Mouse (Mus musculus) forebrain, embryonic 16.5 days (tissue): ENCODE data around the gene Abhd14b. TPM values are rescaled to one million over a fixed set of nuclear protein-coding genes. Genes with fewer than 3 reads are reported as not detected.

Experiments used
- ATAC-seq: fragments of 200-750 bp; cut with Nextera tagmentation; 2 replicates; pipeline ENCODE4 v1.8.0; 2017; ENCODE audit warnings: mild to moderate bottlenecking, moderate library complexity
- H3K27ac ChIP-seq: fragments of 300-500 bp; sonication (generic); 2 replicates; pipeline ENCODE4 v1.5.1; 2014; ENCODE audit warnings: low read length, control low read depth
- H3K27me3 ChIP-seq: fragments of 300-500 bp; sonication (generic); replicated peaks from 2 replicates; pipeline ENCODE4 v1.6.1; 2014; ENCODE audit warnings: low read length; ENCODE audit not compliant: control insufficient read depth, insufficient read depth
- H3K36me3 ChIP-seq: fragments of 300-500 bp; sonication (generic); 2 replicates; pipeline ENCODE4 v1.6.1; 2014; ENCODE audit not compliant: control insufficient read depth, insufficient read depth
- H3K4me1 ChIP-seq: fragments of 300-500 bp; sonication (generic); replicated peaks from 2 replicates; pipeline ENCODE4 v1.6.1; 2014; ENCODE audit warnings: low read length; ENCODE audit not compliant: control insufficient read depth, insufficient read depth
- H3K4me2 ChIP-seq: fragments of 300-500 bp; sonication (generic); 2 replicates; pipeline ENCODE4 v1.6.1; 2014; ENCODE audit warnings: mild to moderate bottlenecking, low read length, control low read depth
- H3K4me3 ChIP-seq: fragments of 300-500 bp; sonication (generic); replicated peaks from 2 replicates; pipeline ENCODE4 v1.5.1; 2014; ENCODE audit warnings: mild to moderate bottlenecking, low read length, control low read depth
- H3K9ac ChIP-seq: fragments of 300-500 bp; sonication (generic); replicated peaks from 2 replicates; pipeline ENCODE4 v1.6.1; 2014; ENCODE audit warnings: low read depth, low read length, control low read depth
- H3K9me3 ChIP-seq: fragments of 300-500 bp; sonication (generic); 2 replicates; pipeline ENCODE4 v1.6.1; 2016; ENCODE audit warnings: low read length; ENCODE audit not compliant: control insufficient read depth
- WGBS: fragments of 180-500 bp; shearing (Covaris S2); extraction: QIAGEN DNeasy Blood & Tissue Kit; methylation state at CpG from one replicate; pipeline ENCODE4 v1.1.7; 2014; 5-methylcytosine and 5-hydroxymethylcytosine counted together
- polyA plus RNA-seq: library from polyadenylated mRNA; unstranded; fragments of >200 nt; fragmentation: Nextera tagmentation; extraction: Ambion mirVana; gene quantifications from 2 replicates; pipeline ENCODE4 v1.2.1, GENCODE M21; 2015

Gene Abhd14b
- polyA plus RNA-seq, 1 experiment from 2014 or later, result 7.7 TPM

DNA sequence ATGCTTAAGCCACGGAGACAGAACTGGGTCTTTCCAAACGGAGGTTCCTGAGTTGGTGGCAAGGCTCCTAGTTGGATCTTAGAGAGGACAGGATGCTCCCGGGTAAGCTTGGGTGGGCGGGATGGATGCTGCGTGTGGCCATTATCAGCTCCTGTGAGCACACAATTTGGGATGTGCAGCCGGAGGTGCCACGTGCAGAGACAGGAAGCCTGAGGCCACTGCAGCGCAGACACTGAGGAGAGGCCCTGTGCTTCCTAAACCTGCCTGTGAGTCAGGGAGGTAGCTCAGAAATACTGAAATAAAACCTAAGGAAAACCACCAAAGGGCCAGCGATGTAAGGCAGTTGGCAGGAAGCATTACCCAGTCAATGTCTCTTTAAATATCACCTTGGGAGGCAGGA is 22.5 kb downstream of the Abhd14b start:
- Histone ChIP-seq H3K27ac (no peak overlapping the region), H3K36me3 (no peaks in the 10 kb centered on the region), H3K4me2 (no peak overlapping the region), H3K4me3 (no peak overlapping the region), H3K9me3 (no peaks in the 10 kb centered on the region), H3K9ac (no peak overlapping the region), H3K4me1 (peaks cover 16% of the 10 kb centered on the region), H3K27me3 (no peaks in the 10 kb centered on the region)
- WGBS, result 75% methylated on average over 9 of the region's 9 CpGs
- no peak for ATAC-seq

DNA sequence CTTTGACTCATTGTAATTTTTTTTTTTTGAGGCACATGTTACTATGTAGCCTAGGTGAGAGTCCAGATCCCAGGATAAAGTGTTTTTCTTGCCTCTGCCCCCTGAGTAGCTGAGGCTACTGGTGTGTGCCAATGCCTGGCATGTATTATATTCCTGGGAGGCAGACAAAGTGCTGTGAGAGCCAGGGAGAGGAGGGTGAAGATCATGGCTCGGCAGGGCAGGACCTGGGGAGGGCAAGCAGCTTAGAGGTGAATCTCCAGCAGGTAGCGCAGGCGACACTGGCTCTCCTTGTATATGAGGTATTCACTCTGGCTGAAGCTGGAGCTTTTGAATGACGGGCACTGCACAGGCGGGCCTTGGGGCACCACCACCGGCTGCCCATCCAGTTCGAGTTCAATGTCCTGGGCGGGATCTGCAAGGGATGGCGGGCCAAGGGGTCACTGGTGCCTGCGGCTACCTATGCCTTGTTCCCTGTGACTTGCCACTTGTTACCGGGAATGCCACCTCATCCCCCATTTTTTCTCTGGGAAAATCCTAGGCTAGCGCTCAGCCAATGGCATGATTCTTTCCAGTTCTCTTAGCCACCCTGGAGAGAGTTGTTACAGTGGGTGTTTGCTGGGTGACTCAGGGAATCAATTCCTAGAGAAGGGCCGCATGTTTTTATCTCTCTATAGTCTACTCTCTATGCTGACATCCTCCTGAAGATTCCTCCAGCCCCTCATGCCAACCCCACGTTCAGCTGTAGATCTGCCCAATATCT is 23.9 kb downstream of the Abhd14b start:
- WGBS, result 59% methylated on average over 14 of the region's 14 CpGs

GRCm38 (mm10) chr9:106471892-106472291 is 24.6 kb downstream of the Abhd14b start:
- Histone ChIP-seq H3K36me3 (no peaks in the 10 kb centered on the region), H3K4me3 (no peak overlapping the region), H3K9ac (no peak overlapping the region), H3K27me3 (no peaks in the 10 kb centered on the region), H3K27ac (no peak overlapping the region), H3K4me1 (peaks cover 8% of the 10 kb centered on the region; the same call in 1 of the 2 replicates), H3K9me3 (no peaks in the 10 kb centered on the region), H3K4me2 (no peak overlapping the region)
- 10% methylated on average over 5 of the region's 5 CpGs for WGBS
- no peak for ATAC-seq

More for the DNA sequence above, 23.9 kb downstream of the Abhd14b start:
- Histone ChIP-seq H3K9ac (no peak overlapping the region), H3K36me3 (no peaks in the 10 kb centered on the region), H3K27me3 (no peaks in the 10 kb centered on the region), H3K27ac (no peak overlapping the region), H3K9me3 (no peaks in the 10 kb centered on the region), H3K4me3 (no peak overlapping the region), H3K4me2 (no peak overlapping the region), H3K4me1 (0 out of 2 replicates have a peak, but pooled peaks cover 3% of the 10 kb centered on the region)
- no peak for ATAC-seq

DNA sequence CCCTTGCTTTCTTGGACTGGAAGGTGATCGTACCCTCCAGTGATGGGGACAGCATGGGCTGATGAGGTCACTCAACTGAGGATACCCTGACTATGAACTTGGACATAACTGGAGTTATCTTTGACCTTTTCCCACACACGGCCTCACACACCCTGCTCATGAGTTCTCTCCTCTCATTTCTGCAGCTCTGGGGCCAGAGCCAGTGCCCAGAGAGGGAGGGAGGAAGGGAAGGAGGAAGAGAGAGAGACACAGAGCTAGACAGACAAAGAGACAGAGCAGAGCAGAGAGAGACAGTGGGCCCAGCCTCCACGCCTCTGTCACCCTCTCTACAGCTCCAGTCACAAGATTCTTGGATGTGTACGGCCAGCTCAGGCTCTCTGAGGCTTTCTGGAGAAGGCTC is 25.1 kb downstream of the Abhd14b start:
- Histone ChIP-seq H3K27me3 (no peaks in the 10 kb centered on the region), H3K4me1 (peaks cover 8% of the 10 kb centered on the region; the same call in 1 of the 2 replicates), H3K9me3 (no peaks in the 10 kb centered on the region), H3K27ac (no peak overlapping the region), H3K4me3 (no peak overlapping the region), H3K36me3 (no peaks in the 10 kb centered on the region), H3K9ac (no peak overlapping the region), H3K4me2 (no peak overlapping the region)
- no peak for ATAC-seq
- WGBS, result 64% methylated on average over 4 of the region's 4 CpGs

GRCm38 (mm10) chr9:106473081-106473752 is 26.0 kb downstream of the Abhd14b start:
- no peak overlapping the region for H3K9ac ChIP-seq
- no peak overlapping the region for H3K4me2 ChIP-seq
- H3K27me3 ChIP-seq, result no peaks in the 10 kb centered on the region
- H3K36me3 ChIP-seq, result no peaks in the 10 kb centered on the region
- ATAC-seq, result no peak
- no peak overlapping the region for H3K27ac ChIP-seq
- H3K4me3 ChIP-seq, result no peak overlapping the region
- peaks cover 15% of the 10 kb centered on the region for H3K4me1 ChIP-seq
- WGBS, result 90% methylated on average over 16 of the region's 16 CpGs
- no peaks in the 10 kb centered on the region for H3K9me3 ChIP-seq

- Histone ChIP-seq H3K36me3 (no peaks in the 10 kb centered on the region), H3K9ac (no peak overlapping the region)
These were observed 26.5 kb downstream of the Abhd14b start for GRCm38 (mm10) chr9:106473753-106474105.

GRCm38 (mm10) chr9:106474456-106474855 is 27.2 kb downstream of the Abhd14b start:
- 3% methylated on average over 6 of the region's 6 CpGs for WGBS
- H3K9me3 ChIP-seq, result no peaks in the 10 kb centered on the region
- no peaks in the 10 kb centered on the region for H3K36me3 ChIP-seq
- H3K27me3 ChIP-seq, result no peaks in the 10 kb centered on the region
- ATAC-seq, result no peak
- H3K27ac ChIP-seq, result no peak overlapping the region
- no peak overlapping the region for H3K9ac ChIP-seq
- no peak overlapping the region for H3K4me2 ChIP-seq
- no peak overlapping the region for H3K4me3 ChIP-seq
- H3K4me1 ChIP-seq, result peaks cover 20% of the 10 kb centered on the region

More at GRCm38 (mm10) chr9:106473753-106474105, 26.5 kb downstream of the Abhd14b start:
- no peak overlapping the region for H3K4me3 ChIP-seq
- no peak overlapping the region for H3K4me2 ChIP-seq
- WGBS, result 81% methylated on average over 5 of the region's 5 CpGs
- no peak for ATAC-seq
- H3K27me3 ChIP-seq, result no peaks in the 10 kb centered on the region
- peaks cover 20% of the 10 kb centered on the region for H3K4me1 ChIP-seq
- no peaks in the 10 kb centered on the region for H3K9me3 ChIP-seq
- H3K27ac ChIP-seq, result no peak overlapping the region

- 69% methylated on average over 7 of the region's 7 CpGs for WGBS
- no peaks in the 10 kb centered on the region for H3K27me3 ChIP-seq
- peaks cover 20% of the 10 kb centered on the region for H3K4me1 ChIP-seq
- no peak overlapping the region for H3K4me3 ChIP-seq
- H3K27ac ChIP-seq, result no peak overlapping the region
- H3K4me2 ChIP-seq, result no peak overlapping the region
- no peaks in the 10 kb centered on the region for H3K9me3 ChIP-seq
- ATAC-seq, result no peak
- no peak overlapping the region for H3K9ac ChIP-seq
- H3K36me3 ChIP-seq, result no peaks in the 10 kb centered on the region
These were observed 27.8 kb downstream of the Abhd14b start for GRCm38 (mm10) chr9:106475046-106475445.

- H3K9ac ChIP-seq, result no peak within 1 kb of the TSS
- peaks cover 20% of the 10 kb centered on the region for H3K4me1 ChIP-seq
- 0 out of 2 replicates have a peak within 1 kb of the TSS, but pooled peaks have one; percentile 6 for H3K4me3 ChIP-seq
- H3K27ac ChIP-seq, result no peak within 1 kb of the TSS
- WGBS, result 88% methylated on average over 10 of the region's 10 CpGs
- peak within 1 kb of the TSS; percentile 28 for H3K4me2 ChIP-seq
- H3K9me3 ChIP-seq, result no peaks in the 10 kb centered on the region
- no peak for ATAC-seq
- H3K27me3 ChIP-seq, result no peaks in the 10 kb centered on the region
- no peaks in the 10 kb centered on the region for H3K36me3 ChIP-seq
These were observed 28.4 kb downstream of the Abhd14b start, which contains the start of gene Rrp9 for GRCm38 (mm10) chr9:106475663-106476001. TSS of gene Rrp9 (plus strand) at chr9:106475963.
